Mouse (Mus musculus) G1E (cell line): ENCODE data around the gene Adcy1. TPM values are rescaled to one million over a fixed set of nuclear protein-coding genes. Genes with fewer than 3 reads are reported as not detected.

Experiments
- ATAC-seq: 2 replicates; pipeline ENCODE4 v1.8.0; 2016; ENCODE audit warnings: mild to moderate bottlenecking; ENCODE audit not compliant: insufficient number of reproducible peaks, poor library complexity, low FRiP score, severe bottlenecking; ENCODE audit errors: extremely low read depth
- DNase-seq: peaks from one replicate; pipeline ENCODE4 v3.0.0; 2012; ENCODE audit warnings: low spot score
- H3K27me3 ChIP-seq: 2 replicates; pipeline ENCODE4 v1.6.1; 2012; ENCODE audit warnings: mild to moderate bottlenecking, low read length, inconsistent platforms; ENCODE audit not compliant: insufficient read depth
- H3K36me3 ChIP-seq: replicated peaks from 2 replicates; pipeline ENCODE3; 2012; ENCODE audit warnings: mild to moderate bottlenecking, inconsistent platforms
- H3K4me1 ChIP-seq: 2 replicates; pipeline ENCODE4 v1.6.1; 2012; ENCODE audit warnings: low read depth, low read length, inconsistent platforms, mixed read lengths; ENCODE audit not compliant: insufficient read depth
- H3K4me3 ChIP-seq: 2 replicates; pipeline ENCODE4 v1.5.1; 2012; ENCODE audit warnings: low read depth, mild to moderate bottlenecking, inconsistent platforms, low read length, moderate library complexity, mixed read lengths
- H3K9me3 ChIP-seq: replicated peaks from 2 replicates; pipeline ENCODE4 v1.6.1; 2012; ENCODE audit warnings: inconsistent platforms
- CTCF ChIP-seq: IDR thresholded peaks from 2 replicates; pipeline ENCODE4 v1.5.1; 2012; ENCODE audit warnings: low read depth, low read length, inconsistent platforms, mixed read lengths
- GATA1 ChIP-seq: IDR thresholded peaks from 2 replicates; pipeline ENCODE4 v1.6.1; 2012; ENCODE audit warnings: borderline replicate concordance, low read length, inconsistent platforms, mixed read lengths
- GATA2 ChIP-seq: IDR thresholded peaks from 2 replicates; pipeline ENCODE4 v1.6.1; 2012; ENCODE audit warnings: low read depth, low read length, inconsistent platforms, borderline replicate concordance
- POLR2AphosphoS5 ChIP-seq: IDR thresholded peaks from 2 replicates; pipeline ENCODE4 v1.6.1; 2012; ENCODE audit warnings: low read depth, low read length, inconsistent platforms; ENCODE audit not compliant: insufficient replicate concordance
- TAL1 ChIP-seq: conservative IDR thresholded peaks from 2 replicates; pipeline ENCODE4 v1.6.1; 2012; ENCODE audit warnings: low read depth, low read length, inconsistent platforms, mixed read lengths
- polyA plus RNA-seq: library from polyadenylated mRNA; stranded (reverse); fragments of >175 nt; gene quantifications from 2 replicates; pipeline ENCODE4 v1.2.3, GENCODE M21; 2012
- total RNA-seq, 2 experiments: library from RNA; stranded (forward) in 1 of 2; stranded (reverse) in 1 of 2; fragments of 200-1000 nt in 1 of 2; fragments of >200 nt in 1 of 2; fragmentation: Nextera tagmentation in 1 of 2; gene quantifications; 2 replicates each; pipeline ENCODE4 v1.2.3; 2014 to 2017

Adcy1 gene
- total and polyA plus RNA-seq, 3 experiments = 0.16 TPM; not detected in 2

- no peak for DNase-seq
- H3K36me3 ChIP-seq = no peaks in the 10 kb centered on the region
- H3K27me3 ChIP-seq = no peaks in the 10 kb centered on the region
- H3K4me1 ChIP-seq = no peaks in the 10 kb centered on the region
- H3K9me3 ChIP-seq = no peaks in the 10 kb centered on the region
- H3K4me3 ChIP-seq = no peak overlapping the region
- ATAC-seq = no peak
- TF ChIP-seq TAL1 = no peak
Observed at GRCm38 (mm10) chr11:7116647-7117046, 53.4 kb downstream of the Adcy1 start.

- no peaks in the 10 kb centered on the region for H3K4me1 ChIP-seq
- H3K4me3 ChIP-seq = no peak overlapping the region
- H3K36me3 ChIP-seq = no peaks in the 10 kb centered on the region
- no peak for ATAC-seq
- no peak for DNase-seq
- TF ChIP-seq TAL1 = no peak
- no peak for TF ChIP-seq GATA2
- TF ChIP-seq CTCF = no peak
- no peak for TF ChIP-seq POLR2AphosphoS5
- no peak for TF ChIP-seq GATA1
- H3K9me3 ChIP-seq = peaks cover 7% of the 10 kb centered on the region
- H3K27me3 ChIP-seq = no peaks in the 10 kb centered on the region
Observed at GRCm38 (mm10) chr11:7129319-7130051, 66.2 kb downstream of the Adcy1 start.

GRCm38 (mm10) chr11:7132736-7133387, 69.6 kb downstream of the Adcy1 start:
- Histone ChIP-seq H3K4me3 (no peak overlapping the region), H3K4me1 (no peaks in the 10 kb centered on the region), H3K36me3 (no peaks in the 10 kb centered on the region), H3K9me3 (peaks cover 18% of the 10 kb centered on the region), H3K27me3 (no peaks in the 10 kb centered on the region)
- TF ChIP-seq CTCF (no peak), GATA2 (no peak), GATA1 (no peak), TAL1 (no peak), POLR2AphosphoS5 (no peak)
- ATAC-seq (no peak), DNase-seq (no peak)

- no peak for TF ChIP-seq TAL1
- no peak for TF ChIP-seq GATA2
- TF ChIP-seq GATA1 = no peak
- no peak for TF ChIP-seq CTCF
- TF ChIP-seq POLR2AphosphoS5 = no peak
- peaks cover 21% of the 10 kb centered on the region for H3K9me3 ChIP-seq
- ATAC-seq (no peak), DNase-seq (no peak)
- no peak overlapping the region for H3K4me3 ChIP-seq
- no peaks in the 10 kb centered on the region for H3K4me1 ChIP-seq
- H3K36me3 ChIP-seq = no peaks in the 10 kb centered on the region
- no peaks in the 10 kb centered on the region for H3K27me3 ChIP-seq
Observed at GRCm38 (mm10) chr11:7133736-7134135, 70.4 kb downstream of the Adcy1 start.

DNA sequence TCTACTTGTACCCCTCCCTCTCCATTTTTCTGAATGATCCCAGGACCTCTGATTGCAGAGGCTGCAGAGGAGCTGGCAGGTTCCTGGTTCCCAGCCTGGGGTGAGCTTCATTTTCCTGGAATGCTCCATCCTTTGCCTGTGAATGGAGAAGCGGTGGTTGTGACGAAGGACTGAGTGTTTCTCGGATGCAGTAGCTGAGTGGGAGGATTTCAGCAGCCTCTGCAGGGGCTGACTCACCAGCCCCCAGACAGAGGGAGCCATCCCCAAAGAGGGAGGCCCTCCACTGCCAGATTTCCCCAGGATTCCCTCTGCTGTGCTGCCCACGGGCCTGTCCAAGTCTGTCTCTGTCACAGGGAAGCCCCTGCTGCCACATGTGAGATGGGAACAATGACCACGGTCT, 71.0 kb downstream of the Adcy1 start:
- TF ChIP-seq CTCF (no peak), GATA2 (no peak), TAL1 (no peak), GATA1 (no peak), POLR2AphosphoS5 (no peak)
- no peak for DNase-seq
- Histone ChIP-seq H3K27me3 (no peaks in the 10 kb centered on the region), H3K4me3 (no peak overlapping the region), H3K9me3 (peaks cover 21% of the 10 kb centered on the region), H3K4me1 (no peaks in the 10 kb centered on the region), H3K36me3 (no peaks in the 10 kb centered on the region)
- ATAC-seq = no peak

DNA sequence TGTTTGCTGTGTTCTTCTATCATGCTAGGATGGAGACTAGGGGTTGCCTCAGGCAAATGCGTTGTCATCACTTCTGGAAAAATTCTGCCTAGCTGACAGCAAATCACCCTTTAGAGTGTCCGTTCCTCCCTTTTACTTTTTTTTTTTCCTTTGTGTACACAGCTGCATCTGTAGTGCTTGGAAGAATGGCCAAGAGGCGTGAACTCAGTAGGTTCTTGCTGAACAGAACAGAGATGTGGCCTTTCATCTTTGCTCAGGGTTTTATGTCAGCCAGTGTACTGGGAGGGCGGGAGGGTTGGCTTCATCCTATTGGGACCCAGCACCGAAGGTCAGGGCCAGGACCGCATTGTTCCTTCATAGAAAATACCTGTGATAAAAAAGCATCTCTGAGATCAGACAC, 72.0 kb downstream of the Adcy1 start:
- no peaks in the 10 kb centered on the region for H3K4me1 ChIP-seq
- H3K27me3 ChIP-seq = no peaks in the 10 kb centered on the region
- TF ChIP-seq POLR2AphosphoS5 (no peak), CTCF (no peak)
- ATAC-seq (no peak), DNase-seq (no peak)
- H3K4me3 ChIP-seq = no peak overlapping the region
- no peaks in the 10 kb centered on the region for H3K36me3 ChIP-seq
- H3K9me3 ChIP-seq = peaks cover 18% of the 10 kb centered on the region

DNA sequence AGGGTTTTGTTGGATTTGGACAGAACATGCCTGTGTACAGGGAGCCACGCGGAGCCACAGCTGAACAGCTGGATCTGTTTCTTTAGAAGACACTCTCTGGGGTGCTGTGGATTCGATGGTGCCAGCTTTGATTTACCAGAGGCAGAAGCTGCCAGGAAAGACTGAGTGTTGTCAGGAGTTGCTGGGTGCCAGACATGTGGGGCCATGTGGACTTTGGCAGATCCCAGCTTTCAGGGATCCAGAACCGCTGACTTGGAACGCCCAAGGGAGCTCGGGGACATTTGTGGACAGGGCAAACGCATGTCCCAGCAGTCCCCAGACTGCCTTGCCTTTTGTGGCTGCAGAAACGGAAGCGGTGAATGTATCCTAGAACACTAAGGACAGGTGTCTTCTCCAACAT, 72.5 kb downstream of the Adcy1 start:
- no peak for TF ChIP-seq GATA2
- TF ChIP-seq CTCF = no peak
- TF ChIP-seq POLR2AphosphoS5 = no peak
- TF ChIP-seq GATA1 = no peak
- TF ChIP-seq TAL1 = no peak
- Histone ChIP-seq H3K4me1 (no peaks in the 10 kb centered on the region), H3K36me3 (no peaks in the 10 kb centered on the region), H3K4me3 (no peak overlapping the region), H3K27me3 (no peaks in the 10 kb centered on the region), H3K9me3 (peaks cover 18% of the 10 kb centered on the region)
- DNase-seq (no peak), ATAC-seq (no peak)
